Mouse (Mus musculus): Measurements from ENCODE around the gene Egln2. TPM values are rescaled to one million over a fixed set of nuclear protein-coding genes. Genes with fewer than 3 reads are reported as not detected.

Gene Egln2
- polyA plus RNA-seq, 1 experiment from 2014 or later = 80.4 TPM

- Histone ChIP-seq H3K9me3 (replicated peaks) (no peaks in the 10 kb centered on the region), H3K36me3 (peaks cover 55% of the 10 kb centered on the region), H3K27ac (replicated peaks) (peak overlapping the region; percentile 98), H3K27me3 (ENCODE audit: low read depth, poor library complexity, severe bottlenecking) (no peaks in the 10 kb centered on the region), H3K4me3 (peak overlapping the region; percentile 86), H3K4me1 (peaks cover 41% of the 10 kb centered on the region)
- no peak for DNase-seq (ENCODE audit: low spot score)
- WGBS = 81% methylated on average over 11 of the region's 11 CpGs
Measured at GRCm38 (mm10) chr7:27167475-27168094, 983 bp upstream of the Egln2 start.

GRCm38 (mm10) chr7:27166229-27166613 is 381 bp downstream of the Egln2 start:
- DNase-seq (ENCODE audit: low spot score) = peak; percentile 87
- H3K4me1 ChIP-seq = peaks cover 54% of the 10 kb centered on the region

GRCm38 (mm10) chr7:27165696-27166095 is 906 bp downstream of the Egln2 start:
- H3K36me3 ChIP-seq = peaks cover 53% of the 10 kb centered on the region
- H3K27me3 ChIP-seq (ENCODE audit: low read depth, poor library complexity, severe bottlenecking) = no peaks in the 10 kb centered on the region
- peaks cover 58% of the 10 kb centered on the region for H3K4me1 ChIP-seq
- peak overlapping the region; percentile 98 for H3K27ac ChIP-seq (replicated peaks)
- no peaks in the 10 kb centered on the region for H3K9me3 ChIP-seq (replicated peaks)
- no peak for DNase-seq (ENCODE audit: low spot score)
- WGBS = 8% methylated on average over 8 of the region's 8 CpGs
- peak overlapping the region; percentile 86 for H3K4me3 ChIP-seq

More at GRCm38 (mm10) chr7:27166229-27166613, 381 bp downstream of the Egln2 start:
- Histone ChIP-seq H3K27me3 (ENCODE audit: low read depth, poor library complexity, severe bottlenecking) (no peaks in the 10 kb centered on the region), H3K9me3 (replicated peaks) (no peaks in the 10 kb centered on the region), H3K36me3 (peaks cover 53% of the 10 kb centered on the region), H3K4me3 (peak overlapping the region; percentile 86), H3K27ac (replicated peaks) (peak overlapping the region; percentile 98)
- 1% methylated on average over 38 of the region's 43 CpGs for WGBS

- no peak for DNase-seq (ENCODE audit: low spot score)
- Histone ChIP-seq H3K27me3 (ENCODE audit: low read depth, poor library complexity, severe bottlenecking) (no peaks in the 10 kb centered on the region), H3K9me3 (replicated peaks) (no peaks in the 10 kb centered on the region), H3K4me3 (peak overlapping the region; percentile 86), H3K4me1 (peaks cover 64% of the 10 kb centered on the region), H3K27ac (replicated peaks) (peak overlapping the region; percentile 98), H3K36me3 (peaks cover 55% of the 10 kb centered on the region)
- WGBS = 83% methylated on average over 23 of the region's 23 CpGs
Measured at GRCm38 (mm10) chr7:27165007-27165655, 1.5 kb downstream of the Egln2 start.

GRCm38 (mm10) chr7:27164112-27164947 is 2.3 kb downstream of the Egln2 start:
- no peak for DNase-seq (ENCODE audit: low spot score)
- H3K27ac ChIP-seq (replicated peaks) = no peak overlapping the region
- H3K27me3 ChIP-seq (ENCODE audit: low read depth, poor library complexity, severe bottlenecking) = no peaks in the 10 kb centered on the region
- peaks cover 58% of the 10 kb centered on the region for H3K36me3 ChIP-seq
- no peaks in the 10 kb centered on the region for H3K9me3 ChIP-seq (replicated peaks)
- H3K4me3 ChIP-seq = peak overlapping the region; percentile 86
- peaks cover 67% of the 10 kb centered on the region for H3K4me1 ChIP-seq
- WGBS = 80% methylated on average over 33 of the region's 33 CpGs

GRCm38 (mm10) chr7:27163450-27163805 is 3.2 kb downstream of the Egln2 start:
- H3K36me3 ChIP-seq = peaks cover 63% of the 10 kb centered on the region
- peak overlapping the region; percentile 86; the same call in 1 of the 2 replicates for H3K4me3 ChIP-seq
- H3K27ac ChIP-seq (replicated peaks) = 0 out of 2 replicates have a peak overlapping the region, but pooled peaks have one; percentile 10
- H3K9me3 ChIP-seq (replicated peaks) = no peaks in the 10 kb centered on the region
- H3K27me3 ChIP-seq (ENCODE audit: low read depth, poor library complexity, severe bottlenecking) = no peaks in the 10 kb centered on the region
- peaks cover 67% of the 10 kb centered on the region for H3K4me1 ChIP-seq
- 89% methylated on average over 5 of the region's 5 CpGs for WGBS
- DNase-seq (ENCODE audit: low spot score) = no peak

GRCm38 (mm10) chr7:27162780-27163449 is 3.7 kb downstream of the Egln2 start:
- no peak for DNase-seq (ENCODE audit: low spot score)
- peaks cover 68% of the 10 kb centered on the region for H3K36me3 ChIP-seq
- 86% methylated on average over 5 of the region's 5 CpGs for WGBS
- peaks cover 67% of the 10 kb centered on the region for H3K4me1 ChIP-seq
- H3K27me3 ChIP-seq (ENCODE audit: low read depth, poor library complexity, severe bottlenecking) = no peaks in the 10 kb centered on the region
- H3K9me3 ChIP-seq (replicated peaks) = no peaks in the 10 kb centered on the region
- H3K4me3 ChIP-seq = peak overlapping the region; percentile 86; the same call in 1 of the 2 replicates
- 0 out of 2 replicates have a peak overlapping the region, but pooled peaks have one; percentile 10 for H3K27ac ChIP-seq (replicated peaks)

- H3K4me1 ChIP-seq = peaks cover 59% of the 10 kb centered on the region
- WGBS = 89% methylated on average over 4 of the region's 4 CpGs
Measured at GRCm38 (mm10) chr7:27161744-27162143, 4.9 kb downstream of the Egln2 start.

GRCm38 (mm10) chr7:27160921-27161320 is 5.7 kb downstream of the Egln2 start:
- Histone ChIP-seq H3K36me3 (peaks cover 78% of the 10 kb centered on the region), H3K27me3 (ENCODE audit: low read depth, poor library complexity, severe bottlenecking) (no peaks in the 10 kb centered on the region), H3K27ac (replicated peaks) (0 out of 2 replicates have a peak overlapping the region, but pooled peaks have one; percentile 17), H3K4me1 (peaks cover 59% of the 10 kb centered on the region), H3K9me3 (replicated peaks) (no peaks in the 10 kb centered on the region), H3K4me3 (no peak overlapping the region)
- 87% methylated on average over 3 of the region's 3 CpGs for WGBS
- DNase-seq (ENCODE audit: low spot score) = no peak

More at GRCm38 (mm10) chr7:27161744-27162143, 4.9 kb downstream of the Egln2 start:
- no peak for DNase-seq (ENCODE audit: low spot score)
- Histone ChIP-seq H3K27ac (replicated peaks) (no peak overlapping the region), H3K27me3 (ENCODE audit: low read depth, poor library complexity, severe bottlenecking) (no peaks in the 10 kb centered on the region), H3K4me3 (no peak overlapping the region), H3K36me3 (peaks cover 78% of the 10 kb centered on the region), H3K9me3 (replicated peaks) (no peaks in the 10 kb centered on the region)

GRCm38 (mm10) chr7:27159882-27160281 is 6.7 kb downstream of the Egln2 start:
- Histone ChIP-seq H3K36me3 (peaks cover 71% of the 10 kb centered on the region), H3K9me3 (replicated peaks) (no peaks in the 10 kb centered on the region), H3K4me3 (peak overlapping the region; percentile 2; the same call in 1 of the 2 replicates), H3K4me1 (peaks cover 49% of the 10 kb centered on the region), H3K27ac (replicated peaks) (0 out of 2 replicates have a peak overlapping the region, but pooled peaks have one; percentile 17), H3K27me3 (ENCODE audit: low read depth, poor library complexity, severe bottlenecking) (no peaks in the 10 kb centered on the region)
- 23% methylated on average over 8 of the region's 8 CpGs for WGBS
- DNase-seq (ENCODE audit: low spot score) = peak; percentile 82

GRCm38 (mm10) chr7:27159256-27159655 is 7.3 kb downstream of the Egln2 start:
- peaks cover 65% of the 10 kb centered on the region for H3K36me3 ChIP-seq
- H3K27me3 ChIP-seq (ENCODE audit: low read depth, poor library complexity, severe bottlenecking) = no peaks in the 10 kb centered on the region
- no peak overlapping the region for H3K4me3 ChIP-seq
- H3K4me1 ChIP-seq = peaks cover 43% of the 10 kb centered on the region
- WGBS = 93% methylated on average over 6 of the region's 6 CpGs
- DNase-seq (ENCODE audit: low spot score) = no peak
- no peaks in the 10 kb centered on the region for H3K9me3 ChIP-seq (replicated peaks)
- no peak overlapping the region for H3K27ac ChIP-seq (replicated peaks)

GRCm38 (mm10) chr7:27158171-27158570 is 8.4 kb downstream of the Egln2 start:
- Histone ChIP-seq H3K27ac (replicated peaks) (no peak overlapping the region), H3K36me3 (peaks cover 55% of the 10 kb centered on the region)

More at GRCm38 (mm10) chr7:27158171-27158570, 8.4 kb downstream of the Egln2 start:
- DNase-seq (ENCODE audit: low spot score) = no peak
- WGBS = 94% methylated on average over 9 of the region's 9 CpGs
- H3K9me3 ChIP-seq (replicated peaks) = no peaks in the 10 kb centered on the region
- H3K4me1 ChIP-seq = peaks cover 32% of the 10 kb centered on the region
- H3K4me3 ChIP-seq = no peak overlapping the region
- no peaks in the 10 kb centered on the region for H3K27me3 ChIP-seq (ENCODE audit: low read depth, poor library complexity, severe bottlenecking)

Measured in midbrain, embryonic 10.5 days (tissue).